Mouse (Mus musculus): ENCODE data around the gene Rnf220. TPM values are rescaled to one million over a fixed set of nuclear protein-coding genes. Genes with fewer than 3 reads are reported as not detected.

Gene Rnf220
- polyA plus RNA-seq, 1 experiment, result 60.9 TPM

Other genes starting within 250 kb of the Rnf220 start
- gene Tmem53, start 245.1 kb downstream of the Rnf220 start, polyA plus RNA-seq (2012; rRNA removed), result 7.8 and 10.9 TPM in 2 replicates
- 0.05 TPM in 1 of 2 replicates, not detected in the other for gene Armh1, start 244.9 kb downstream of the Rnf220 start, polyA plus RNA-seq (2012; rRNA removed)
- gene Eri3, start 53.3 kb upstream of the Rnf220 start, polyA plus RNA-seq (2012; rRNA removed), result 44.1 and 49.2 TPM in 2 replicates
- gene Dmap1, start 185.2 kb upstream of the Rnf220 start, polyA plus RNA-seq (2012; rRNA removed), result 16.2 and 17.1 TPM in 2 replicates
- not detected in 2 replicates for gene Gm12845, start 227.4 kb upstream of the Rnf220 start, polyA plus RNA-seq (2012; rRNA removed)

Measured in large intestine, adult 2 months (tissue).